Mouse (Mus musculus) olfactory bulb, adult 2 months (tissue): ENCODE data around the gene Sulf2.

Experiments
- CTCF ChIP-seq: fragments of 200-500 bp; IDR thresholded peaks from 2 replicates; pipeline ENCODE4 v1.5.1; 2012; ENCODE audit warnings: low read depth, mild to moderate bottlenecking, low read length, moderate library complexity; ENCODE audit not compliant: insufficient read depth
- POLR2A ChIP-seq: fragments of 200-500 bp; IDR thresholded peaks from 2 replicates; pipeline ENCODE4 v1.6.1; 2012; ENCODE audit warnings: mild to moderate bottlenecking, low read depth, low read length, moderate library complexity; ENCODE audit not compliant: insufficient read depth

- TF ChIP-seq CTCF (no peak), POLR2A (no peak)
These were observed 110.5 kb downstream of the Sulf2 start for GRCm38 (mm10) chr2:166045006-166045405.
